Mouse (Mus musculus) forebrain, embryonic 14.5 days (tissue): ENCODE measurements around the gene Hsf5. TPM values are rescaled to one million over a fixed set of nuclear protein-coding genes. Genes with fewer than 3 reads are reported as not detected.

ENCODE experiments used
- ATAC-seq: fragments of 200-750 bp; cut with Nextera tagmentation; 2 replicates; pipeline ENCODE4 v1.8.0; 2017; ENCODE audit warnings: mild to moderate bottlenecking, moderate library complexity
- DNase-seq: peaks from one replicate; pipeline ENCODE4 v3.0.0-alpha.2; 2015; ENCODE audit warnings: low spot score
- H3K27ac ChIP-seq: fragments of 300-500 bp; sonication (generic); 2 replicates; pipeline ENCODE4 v1.5.1; 2014; ENCODE audit warnings: low read depth, mild to moderate bottlenecking, control low read depth, low read length, moderate library complexity
- H3K27me3 ChIP-seq: fragments of 300-500 bp; sonication (generic); replicated peaks from 2 replicates; pipeline ENCODE4 v1.6.1; 2014; ENCODE audit warnings: low read length, control low read depth, mixed read lengths; ENCODE audit not compliant: control insufficient read depth, insufficient read depth
- H3K36me3 ChIP-seq: fragments of 300-500 bp; sonication (generic); 2 replicates; pipeline ENCODE4 v1.6.1; 2014; ENCODE audit warnings: low read length, control low read depth; ENCODE audit not compliant: control insufficient read depth, insufficient read depth
- H3K4me1 ChIP-seq: fragments of 300-500 bp; sonication (generic); 2 replicates; pipeline ENCODE4 v1.6.1; 2014; ENCODE audit warnings: antibody characterized with exemption, low read length, control low read depth; ENCODE audit not compliant: control insufficient read depth, insufficient read depth
- H3K4me2 ChIP-seq: fragments of 300-500 bp; sonication (generic); 2 replicates; pipeline ENCODE4 v1.6.1; 2014; ENCODE audit warnings: mild to moderate bottlenecking, control low read depth, low read length
- H3K4me3 ChIP-seq: fragments of 300-500 bp; sonication (generic); 2 replicates; pipeline ENCODE4 v1.5.1; 2014; ENCODE audit warnings: low read depth, low read length, control low read depth
- H3K9ac ChIP-seq: fragments of 300-500 bp; sonication (generic); 2 replicates; pipeline ENCODE4 v1.6.1; 2014; ENCODE audit warnings: mild to moderate bottlenecking, low read length, control low read depth, moderate library complexity
- H3K9me3 ChIP-seq: fragments of 300-500 bp; sonication (generic); replicated peaks from 2 replicates; pipeline ENCODE4 v1.6.1; 2016; ENCODE audit warnings: low read length, control low read depth, mixed read lengths; ENCODE audit not compliant: control insufficient read depth
- WGBS: fragments of 180-500 bp; shearing (Covaris S2); extraction: QIAGEN DNeasy Blood & Tissue Kit; methylation state at CpG from one replicate; pipeline ENCODE4 v1.1.7; 2014; 5-methylcytosine and 5-hydroxymethylcytosine counted together
- polyA plus RNA-seq: library from polyadenylated mRNA; unstranded; fragments of >200 nt; fragmentation: Nextera tagmentation; extraction: Ambion mirVana; gene quantifications from 2 replicates; pipeline ENCODE4 v1.2.1, GENCODE M21; 2014

The Hsf5 gene
- polyA plus RNA-seq, 1 experiment from 2014 or later: 0.36 TPM

- 36% methylated on average over 13 of the region's 13 CpGs for whole genome bisulfite sequencing
Observed at GRCm38 (mm10) chr11:87682838-87683571, 66.0 kb downstream of the Hsf5 start.

GRCm38 (mm10) chr11:87686407-87686806 is 69.4 kb downstream of the Hsf5 start:
- H3K9ac ChIP-seq: no peak overlapping the region
- peaks cover 13% of the 10 kb centered on the region; the same call in 1 of the 2 replicates for H3K4me1 ChIP-seq
- 55% methylated on average over 7 of the region's 7 CpGs for WGBS
- no peaks in the 10 kb centered on the region for H3K36me3 ChIP-seq
- no peak overlapping the region for H3K4me3 ChIP-seq
- DNase-seq (peak; percentile 45), ATAC-seq (no peak)
- H3K9me3 ChIP-seq: no peaks in the 10 kb centered on the region
- no peaks in the 10 kb centered on the region for H3K27me3 ChIP-seq
- H3K27ac ChIP-seq: no peak overlapping the region
- H3K4me2 ChIP-seq: no peak overlapping the region

More at GRCm38 (mm10) chr11:87682838-87683571, 66.0 kb downstream of the Hsf5 start:
- H3K27ac ChIP-seq: 0 out of 2 replicates have a peak overlapping the region, but pooled peaks have one; percentile 29
- no peak overlapping the region for H3K4me2 ChIP-seq
- peak; percentile 9 for DNase-seq
- no peak for ATAC-seq
- peaks cover 6% of the 10 kb centered on the region; the same call in 1 of the 2 replicates for H3K4me1 ChIP-seq
- H3K36me3 ChIP-seq: no peaks in the 10 kb centered on the region
- no peaks in the 10 kb centered on the region for H3K27me3 ChIP-seq
- H3K9me3 ChIP-seq: no peaks in the 10 kb centered on the region
- no peak overlapping the region for H3K9ac ChIP-seq
- no peak overlapping the region for H3K4me3 ChIP-seq

DNA sequence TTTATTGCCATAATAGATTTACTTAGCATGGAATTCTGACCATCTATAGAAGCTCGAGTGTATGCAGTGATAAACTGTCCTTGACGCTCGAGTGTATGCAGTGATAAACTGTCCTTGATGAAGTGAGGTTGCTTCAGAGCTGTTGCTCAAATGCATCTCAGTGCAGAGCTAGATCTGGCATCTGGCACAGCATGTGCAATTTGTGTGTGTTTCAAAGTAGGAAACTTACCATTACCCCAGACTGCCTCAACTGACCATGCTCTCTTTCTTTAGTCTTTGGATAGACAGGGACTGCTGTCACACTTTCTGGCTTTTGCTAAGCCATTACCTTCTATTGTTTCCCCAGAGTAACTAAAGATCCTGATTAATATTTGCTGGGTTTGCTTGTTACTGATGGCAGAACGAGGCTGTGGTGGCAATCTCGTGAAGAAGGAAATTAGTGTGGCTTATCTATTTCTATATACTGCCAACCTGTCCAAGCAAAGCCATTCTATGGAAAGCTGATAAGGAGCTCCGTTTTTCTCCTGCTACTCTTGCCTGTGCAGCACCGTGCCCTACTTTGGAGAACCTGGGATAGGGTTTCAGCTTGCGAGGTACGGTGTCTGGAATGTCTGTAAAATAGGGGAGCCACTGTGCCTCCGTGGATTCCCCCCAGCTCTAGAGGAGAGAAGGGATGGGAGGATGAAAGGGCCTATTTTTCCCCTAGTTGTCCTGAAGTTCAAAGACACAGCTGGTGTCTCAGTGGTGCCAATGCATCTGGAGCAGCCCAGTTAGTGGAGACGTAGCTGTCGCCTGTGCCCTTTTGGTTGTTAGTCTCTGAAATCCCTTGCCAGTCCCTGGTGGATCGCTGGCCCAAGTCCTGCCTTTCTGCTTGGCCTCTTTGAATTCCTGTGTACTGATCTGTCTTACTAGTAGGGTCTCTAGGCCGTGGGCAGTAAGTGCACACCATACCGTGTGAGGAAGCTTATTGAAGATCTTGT is 70.6 kb downstream of the Hsf5 start:
- 76% methylated on average over 15 of the region's 15 CpGs for WGBS
- no peaks in the 10 kb centered on the region for H3K9me3 ChIP-seq
- DNase-seq (no peak), ATAC-seq (no peak)
- H3K36me3 ChIP-seq: no peaks in the 10 kb centered on the region
- H3K4me3 ChIP-seq: no peak overlapping the region
- H3K27ac ChIP-seq: no peak overlapping the region
- no peak overlapping the region for H3K9ac ChIP-seq
- peaks cover 13% of the 10 kb centered on the region; the same call in 1 of the 2 replicates for H3K4me1 ChIP-seq
- H3K4me2 ChIP-seq: no peak overlapping the region
- no peaks in the 10 kb centered on the region for H3K27me3 ChIP-seq

DNA sequence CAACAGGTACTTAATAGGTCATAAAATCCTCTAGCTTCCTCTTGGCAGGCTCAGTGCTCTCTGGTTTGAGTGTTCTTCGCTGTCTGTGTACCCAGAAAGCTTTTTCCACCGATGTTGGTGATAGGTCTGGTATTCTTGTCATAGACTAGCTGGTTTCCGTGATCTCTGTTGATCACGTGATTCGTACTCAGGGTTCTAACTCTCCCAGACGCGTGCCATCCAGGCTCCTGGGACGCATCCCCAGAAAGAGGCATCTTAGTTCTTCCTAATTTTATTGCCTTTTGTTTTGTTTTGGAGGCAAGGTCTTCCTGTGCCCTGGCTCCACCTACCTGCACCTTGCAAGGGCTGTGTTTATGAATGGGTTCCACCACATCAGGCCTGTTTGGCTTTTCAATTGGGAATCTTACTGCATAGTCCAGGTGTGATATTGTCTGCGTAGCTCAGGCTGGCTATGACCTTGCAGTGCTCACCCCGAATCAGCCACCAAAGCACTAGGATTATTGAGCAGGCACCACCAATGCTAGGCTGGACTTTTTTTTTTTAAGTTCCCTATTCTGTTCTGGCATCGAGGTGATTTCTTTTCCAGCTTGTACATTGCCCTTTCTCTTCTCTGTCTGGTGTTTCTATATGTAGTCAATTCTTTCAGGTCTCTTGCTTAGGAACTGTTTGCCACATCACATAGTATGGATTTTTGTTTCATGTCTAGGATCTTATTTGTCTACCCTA is 71.7 kb downstream of the Hsf5 start:
- 90% methylated on average over 11 of the region's 11 CpGs for WGBS
- Histone ChIP-seq H3K36me3 (no peaks in the 10 kb centered on the region), H3K4me3 (no peak overlapping the region), H3K4me1 (peaks cover 6% of the 10 kb centered on the region; the same call in 1 of the 2 replicates), H3K9ac (no peak overlapping the region), H3K27me3 (no peaks in the 10 kb centered on the region), H3K9me3 (no peaks in the 10 kb centered on the region), H3K4me2 (no peak overlapping the region), H3K27ac (no peak overlapping the region; the same call in 1 of the 2 replicates)
- no peak for DNase-seq
- no peak for ATAC-seq

GRCm38 (mm10) chr11:87689402-87689808 is 72.4 kb downstream of the Hsf5 start:
- Histone ChIP-seq H3K9ac (no peak overlapping the region), H3K4me2 (no peak overlapping the region), H3K27ac (peak overlapping the region; percentile 44; the same call in 1 of the 2 replicates), H3K36me3 (no peaks in the 10 kb centered on the region), H3K27me3 (no peaks in the 10 kb centered on the region), H3K4me1 (peaks cover 6% of the 10 kb centered on the region; the same call in 1 of the 2 replicates), H3K4me3 (no peak overlapping the region), H3K9me3 (no peaks in the 10 kb centered on the region)
- WGBS: 4% methylated on average over 7 of the region's 7 CpGs
- DNase-seq: peak; percentile 80
- peak; percentile 48; the same call in 1 of the 2 replicates for ATAC-seq

DNA sequence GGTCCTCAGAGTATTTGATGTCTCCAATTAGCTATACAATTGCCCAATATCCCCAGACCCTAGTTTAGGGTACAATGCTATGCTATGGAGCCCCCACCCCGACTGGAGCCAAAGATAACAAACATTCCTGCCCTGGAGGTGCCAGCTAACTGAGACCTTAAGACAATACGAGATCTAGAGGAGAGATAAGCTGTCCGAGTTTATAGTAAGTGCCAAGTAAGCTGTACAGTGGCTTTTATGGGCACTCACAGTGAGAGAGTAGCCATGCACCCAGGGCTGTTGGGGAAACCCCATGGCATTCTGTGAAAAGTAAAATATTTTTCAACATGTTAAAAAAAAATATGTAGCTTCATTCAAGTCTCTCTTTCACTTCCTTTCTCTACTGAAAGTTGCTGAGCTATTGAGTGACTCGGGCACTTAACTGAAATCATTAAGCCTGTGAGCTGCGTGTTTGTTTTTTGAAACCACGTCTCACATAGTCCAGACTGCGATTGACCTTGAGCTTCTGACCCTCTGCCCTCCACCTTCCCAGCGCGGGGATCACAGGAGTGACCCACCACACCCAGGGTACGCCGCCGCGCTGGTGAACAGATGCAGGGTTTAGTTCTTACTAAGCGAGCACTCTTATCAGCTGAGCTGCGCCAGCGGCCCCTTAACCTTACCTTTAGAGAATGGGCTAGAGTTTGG is 73.2 kb downstream of the Hsf5 start:
- ATAC-seq: no peak
- no peak overlapping the region for H3K4me2 ChIP-seq
- H3K27me3 ChIP-seq: no peaks in the 10 kb centered on the region
- no peak overlapping the region for H3K4me3 ChIP-seq
- 0 out of 2 replicates have a peak overlapping the region, but pooled peaks have one; percentile 40 for H3K27ac ChIP-seq
- no peaks in the 10 kb centered on the region for H3K36me3 ChIP-seq
- H3K9ac ChIP-seq: no peak overlapping the region
- WGBS: 78% methylated on average over 16 of the region's 16 CpGs
- no peak for DNase-seq
- no peaks in the 10 kb centered on the region for H3K9me3 ChIP-seq
- H3K4me1 ChIP-seq: peaks cover 6% of the 10 kb centered on the region; the same call in 1 of the 2 replicates

- DNase-seq (no peak), ATAC-seq (no peak)
- no peaks in the 10 kb centered on the region for H3K27me3 ChIP-seq
- H3K4me1 ChIP-seq: no peaks in the 10 kb centered on the region
- no peak overlapping the region for H3K27ac ChIP-seq
- 86% methylated on average over 14 of the region's 14 CpGs for WGBS
- no peak overlapping the region for H3K9ac ChIP-seq
- no peaks in the 10 kb centered on the region for H3K9me3 ChIP-seq
- H3K36me3 ChIP-seq: no peaks in the 10 kb centered on the region
- no peak overlapping the region for H3K4me3 ChIP-seq
- H3K4me2 ChIP-seq: no peak overlapping the region
Observed at GRCm38 (mm10) chr11:87697131-87697682, 80.2 kb downstream of the Hsf5 start.

- no peak overlapping the region for H3K4me3 ChIP-seq
- WGBS: 84% methylated on average over 4 of the region's 4 CpGs
Observed at GRCm38 (mm10) chr11:87698126-87698525, 81.2 kb downstream of the Hsf5 start.

More at GRCm38 (mm10) chr11:87698126-87698525, 81.2 kb downstream of the Hsf5 start:
- no peaks in the 10 kb centered on the region for H3K36me3 ChIP-seq
- H3K27ac ChIP-seq: no peak overlapping the region
- H3K4me1 ChIP-seq: no peaks in the 10 kb centered on the region
- no peaks in the 10 kb centered on the region for H3K9me3 ChIP-seq
- no peak overlapping the region for H3K9ac ChIP-seq
- no peak overlapping the region for H3K4me2 ChIP-seq
- DNase-seq (no peak), ATAC-seq (no peak)
- no peaks in the 10 kb centered on the region for H3K27me3 ChIP-seq
